Mouse (Mus musculus) B cell, adult 2 months (primary cell): Measurements from ENCODE around the gene Dedd.

Source experiments
- DNase-seq, 2 experiments: peaks; one replicate each; pipeline ENCODE4 v3.0.0; 2022

Dedd gene

GRCm38 (mm10) chr1:171361106-171362103 lies 32.5 kb downstream of the Dedd start:
- peak; percentile 79 to 81 for DNase-seq

- no peak for DNase-seq
Observed at GRCm38 (mm10) chr1:171365934-171366333, 37.0 kb downstream of the Dedd start.

GRCm38 (mm10) chr1:171369845-171370556 lies 41.1 kb downstream of the Dedd start, which contains the start of gene Nectin4:
Gene Nectin4, plus strand, starts transcription at chr1:171370099.
- DNase-seq = no peak

- no peak for DNase-seq
Observed at GRCm38 (mm10) chr1:171372880-171373279, 43.9 kb downstream of the Dedd start.

- DNase-seq = no peak
Observed at GRCm38 (mm10) chr1:171373946-171374345, 45.0 kb downstream of the Dedd start.

- DNase-seq = no peak
Observed at GRCm38 (mm10) chr1:171375646-171376097, 46.7 kb downstream of the Dedd start.

- DNase-seq = no peak
Observed at GRCm38 (mm10) chr1:171378298-171378697, 49.4 kb downstream of the Dedd start.

- DNase-seq = peak; percentile 86 to 88
Observed at GRCm38 (mm10) chr1:171379935-171380599, 51.1 kb downstream of the Dedd start.

GRCm38 (mm10) chr1:171382096-171382620 lies 53.2 kb downstream of the Dedd start:
- peak; percentile 55 for DNase-seq

GRCm38 (mm10) chr1:171384361-171384760 lies 55.4 kb downstream of the Dedd start:
- no peak for DNase-seq

- peak; percentile 30 to 33 for DNase-seq
Observed at GRCm38 (mm10) chr1:171385171-171385570, 56.2 kb downstream of the Dedd start.

GRCm38 (mm10) chr1:171387099-171387498 lies 58.2 kb downstream of the Dedd start:
- DNase-seq = peak; percentile 48 to 56

GRCm38 (mm10) chr1:171388376-171389102 lies 59.6 kb downstream of the Dedd start, which contains the start of gene Arhgap30:
Gene Arhgap30, plus strand, starts transcription at chr1:171388954.
- peak; percentile 93 to 96 for DNase-seq

GRCm38 (mm10) chr1:171390101-171390500 lies 61.2 kb downstream of the Dedd start:
- DNase-seq = peak; percentile 87 to 91
